Mouse (Mus musculus) megakaryocyte, adult 5-6 weeks (primary cell): ENCODE data around the gene Mrps35. TPM values are rescaled to one million over a fixed set of nuclear protein-coding genes. Genes with fewer than 3 reads are reported as not detected.

Experiments
- total RNA-seq, 2 experiments: library from RNA; stranded (forward) in 1 of 2; stranded (reverse) in 1 of 2; fragments of 153-499, 151-499 nt in 1 of 2; fragments of 221-1000, 200-1000 nt in 1 of 2; gene quantifications; 2 replicates each; pipeline versions ENCODE4 v1.2.3 to v1.2.4; 2015 to 2017

Mrps35 gene
- total RNA-seq, 2 experiments from 2014 or later, result 61.2 to 73.0 TPM

Other genes with a start within 250 kb of the Mrps35 start
- 0.04 and 0.16 TPM in 2 replicates for gene Arntl2, start 246.7 kb upstream of the Mrps35 start, total RNA-seq (2015)
- gene Arntl2, start 246.7 kb upstream of the Mrps35 start, total RNA-seq (2017), result not detected in 2 replicates
- gene Smco2, start 192.7 kb upstream of the Mrps35 start, total RNA-seq (2015), result not detected in 2 replicates
- not detected in 2 replicates for gene Smco2, start 192.7 kb upstream of the Mrps35 start, total RNA-seq (2017)
- 4.0 and 5.0 TPM in 2 replicates for gene Ppfibp1, start 154.3 kb upstream of the Mrps35 start, total RNA-seq (2015)
- gene Ppfibp1, start 154.3 kb upstream of the Mrps35 start, total RNA-seq (2017), result 10.5 and 11.9 TPM in 2 replicates
- gene 1700034J05Rik, start 88.3 kb upstream of the Mrps35 start, total RNA-seq (2015), result not detected in 2 replicates
- gene 1700034J05Rik, start 88.3 kb upstream of the Mrps35 start, total RNA-seq (2017), result not detected in 2 replicates
- 0.09 and 0.11 TPM in 2 replicates for gene Rep15, start 10.2 kb upstream of the Mrps35 start, total RNA-seq (2015)
- gene Rep15, start 10.2 kb upstream of the Mrps35 start, total RNA-seq (2017), result not detected in 2 replicates
- gene Mansc4, start 44.3 kb downstream of the Mrps35 start, total RNA-seq (2015), result not detected in 2 replicates
- gene Mansc4, start 44.3 kb downstream of the Mrps35 start, total RNA-seq (2017), result not detected in 2 replicates
- 3.7 and 4.1 TPM in 2 replicates for gene Klhl42, start 48.6 kb downstream of the Mrps35 start, total RNA-seq (2015)
- gene Klhl42, start 48.6 kb downstream of the Mrps35 start, total RNA-seq (2017), result 5.0 TPM in 2 replicates
- not detected in 2 replicates for gene Pthlh, start 221.4 kb downstream of the Mrps35 start, total RNA-seq (2015)
- not detected in 2 replicates for gene Pthlh, start 221.4 kb downstream of the Mrps35 start, total RNA-seq (2017)